Mouse (Mus musculus): ENCODE results near the gene Shank1.

Gene Shank1

GRCm38 (mm10) chr7:44373889-44374652 is 64.0 kb downstream of the Shank1 start:
- DNase-seq, result peak; percentile 84 to 86

- no peak for DNase-seq
Measured at GRCm38 (mm10) chr7:44374756-44375155, 64.7 kb downstream of the Shank1 start.

GRCm38 (mm10) chr7:44375207-44375606 is 65.2 kb downstream of the Shank1 start:
- no peak for DNase-seq

- no peak for DNase-seq
Measured at GRCm38 (mm10) chr7:44375793-44376192, 65.7 kb downstream of the Shank1 start.

GRCm38 (mm10) chr7:44378290-44378689 is 68.2 kb downstream of the Shank1 start:
- peak in 1 of 2 experiments; percentile 58 for DNase-seq

- peak; percentile 79 to 84 for DNase-seq
Measured at GRCm38 (mm10) chr7:44382541-44382940, 72.5 kb downstream of the Shank1 start.

- DNase-seq, result peak; percentile 90 to 91
Measured at GRCm38 (mm10) chr7:44383980-44384715, 74.1 kb downstream of the Shank1 start, which contains the start of gene Syt3. Gene Syt3 (plus strand): TSS chr7:44384102.

GRCm38 (mm10) chr7:44384716-44385059 is 74.6 kb downstream of the Shank1 start:
- no peak for DNase-seq

GRCm38 (mm10) chr7:44385720-44386119 is 75.7 kb downstream of the Shank1 start, which contains the start of gene 1700008O03Rik:
Gene 1700008O03Rik (minus strand): TSS chr7:44385820.
- DNase-seq, result no peak

GRCm38 (mm10) chr7:44391831-44392230 is 81.8 kb downstream of the Shank1 start:
- peak; percentile 95 to 96 for DNase-seq

- DNase-seq, result no peak
Measured at GRCm38 (mm10) chr7:44392341-44392740, 82.3 kb downstream of the Shank1 start.

GRCm38 (mm10) chr7:44393284-44393683 is 83.2 kb downstream of the Shank1 start:
- no peak for DNase-seq

- peak; percentile 81 to 84 for DNase-seq
Measured at GRCm38 (mm10) chr7:44398570-44398969, 88.5 kb downstream of the Shank1 start.

GRCm38 (mm10) chr7:44401673-44402072 is 91.6 kb downstream of the Shank1 start:
- no peak for DNase-seq

GRCm38 (mm10) chr7:44405346-44406014 is 95.4 kb downstream of the Shank1 start:
- peak; percentile 97 to 98 for DNase-seq

GRCm38 (mm10) chr7:44406015-44406355 is 95.9 kb downstream of the Shank1 start:
- DNase-seq, result no peak

All from cerebellum, postnatal 10 days (tissue).